Mouse (Mus musculus) heart, postnatal 0 days (tissue): ENCODE data around the gene 1700016H13Rik.

Experiments
- CTCF ChIP-seq: IDR thresholded peaks from 2 replicates; pipeline ENCODE4 v1.5.1; 2016; ENCODE audit warnings: antibody characterized with exemption, control low read depth, low read depth
- EP300 ChIP-seq: IDR thresholded peaks from 2 replicates; pipeline ENCODE4 v1.6.1; 2016; ENCODE audit warnings: antibody characterized with exemption, low read depth

GRCm38 (mm10) chr5:103705331-103705730 lies 49.5 kb upstream of the 1700016H13Rik start:
- TF ChIP-seq CTCF (no peak), EP300 (no peak)
